Mouse (Mus musculus): ENCODE results near the gene Slbp.

Slbp gene

DNA sequence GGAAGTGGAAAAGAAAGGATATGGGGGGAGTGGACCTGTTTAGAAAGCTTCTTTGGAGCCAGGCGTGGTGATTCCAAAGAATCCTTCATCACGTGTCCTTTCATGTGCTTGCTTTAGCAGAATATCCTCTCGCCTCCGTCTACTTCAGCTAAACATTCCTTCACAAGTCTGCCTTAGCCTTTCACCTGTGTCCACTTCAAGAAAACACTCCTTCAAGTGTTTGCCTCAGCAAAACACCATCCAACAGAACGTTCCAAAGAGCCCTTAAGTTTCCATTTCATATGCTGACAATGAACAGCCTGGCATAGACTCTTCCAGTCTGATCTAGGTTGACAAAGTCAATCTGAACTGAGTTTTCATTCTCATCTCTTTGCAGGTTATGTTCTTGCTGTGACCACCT is 25.9 kb upstream of the Slbp start:
- DNase-seq = no peak

DNA sequence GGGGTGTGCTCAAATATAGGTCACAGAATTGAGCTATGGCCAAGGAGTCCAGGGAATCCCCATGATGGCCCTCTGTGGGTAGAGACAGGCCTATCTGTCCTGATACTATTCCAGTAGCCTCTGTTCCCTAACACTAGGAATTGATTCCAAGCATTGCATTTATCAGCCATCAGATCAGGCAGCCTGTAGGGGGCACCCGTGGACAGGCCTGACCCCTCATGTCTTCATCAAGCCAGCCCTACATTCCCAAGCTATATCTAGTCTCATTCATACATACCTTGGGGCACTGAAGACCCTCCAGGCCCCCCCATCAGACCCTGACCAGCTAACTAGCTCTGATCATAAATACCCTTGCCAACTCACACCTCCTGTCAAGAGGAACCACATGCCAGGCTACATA is 23.6 kb upstream of the Slbp start:
- peak; percentile 66 for DNase-seq

DNA sequence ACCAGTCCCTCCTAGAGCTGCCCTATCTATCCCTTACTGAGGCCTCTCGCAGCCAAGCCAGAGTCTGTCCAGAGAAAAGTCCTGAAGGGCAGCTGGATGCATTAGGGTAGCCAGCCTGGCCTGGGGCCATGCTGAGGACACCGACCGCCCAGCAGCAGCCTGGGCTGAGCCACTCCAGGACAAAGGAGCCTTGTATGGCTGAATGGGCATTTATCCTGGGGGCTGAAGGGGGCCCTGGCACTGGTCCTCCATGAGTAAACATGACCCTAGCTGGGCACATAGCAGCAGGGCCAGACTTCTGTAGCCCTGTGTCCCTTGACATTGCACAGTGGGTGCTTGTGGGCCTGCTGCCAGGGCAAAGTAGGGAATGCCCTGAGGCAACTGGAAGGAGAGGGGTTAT is 22.1 kb upstream of the Slbp start:
- no peak for DNase-seq

DNA sequence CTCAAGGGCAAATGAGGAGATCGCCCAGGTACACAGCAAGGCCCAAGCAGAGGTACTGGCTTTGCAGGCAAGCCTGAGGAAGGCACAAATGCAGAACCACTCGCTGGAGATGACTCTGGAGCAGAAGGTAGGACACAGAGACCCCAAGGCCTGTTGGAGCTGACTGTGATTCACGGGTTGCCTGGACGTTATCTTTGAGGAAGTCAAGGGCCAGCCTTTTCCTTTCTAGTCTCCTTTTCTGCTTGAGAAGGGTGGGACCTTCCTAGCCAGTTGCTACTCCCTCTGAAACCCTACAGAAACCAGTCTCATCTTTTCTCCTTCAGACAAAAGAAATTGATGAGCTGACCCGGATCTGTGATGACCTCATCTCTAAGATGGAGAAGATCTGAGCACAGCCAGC is 19.3 kb upstream of the Slbp start:
- no peak for DNase-seq

- DNase-seq = peak; percentile 38
Measured at GRCm38 (mm10) chr5:33668223-33668622, 15.8 kb upstream of the Slbp start.

DNA sequence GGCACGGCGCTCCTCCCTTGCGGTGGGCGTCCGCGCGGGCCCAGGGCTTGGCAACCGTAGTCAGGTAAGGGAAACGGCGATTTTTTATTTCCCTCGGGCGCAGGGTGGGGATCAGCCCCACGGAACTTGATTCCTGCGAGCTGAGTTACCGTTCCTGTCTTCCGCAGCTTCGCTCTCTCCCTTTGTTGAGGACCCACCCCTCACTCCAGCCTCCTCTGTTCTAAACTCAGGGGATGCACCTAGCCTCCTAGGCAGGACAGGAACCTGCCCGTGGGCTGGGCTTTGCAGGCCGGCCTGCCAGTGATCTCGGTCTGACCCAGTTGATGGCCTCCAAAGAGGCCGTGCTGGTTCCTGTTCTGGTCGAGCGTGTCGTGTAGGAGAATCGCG is 6.3 kb upstream of the Slbp start:
- DNase-seq = no peak

GRCm38 (mm10) chr5:33657787-33658663 is 5.7 kb upstream of the Slbp start, which contains the start of the genes Tacc3 and Tmem129:
TSS of gene Tacc3 (plus strand) at chr5:33658128.
TSS of gene Tmem129 (minus strand) at chr5:33658416.
- peak; percentile 97 for DNase-seq

DNA sequence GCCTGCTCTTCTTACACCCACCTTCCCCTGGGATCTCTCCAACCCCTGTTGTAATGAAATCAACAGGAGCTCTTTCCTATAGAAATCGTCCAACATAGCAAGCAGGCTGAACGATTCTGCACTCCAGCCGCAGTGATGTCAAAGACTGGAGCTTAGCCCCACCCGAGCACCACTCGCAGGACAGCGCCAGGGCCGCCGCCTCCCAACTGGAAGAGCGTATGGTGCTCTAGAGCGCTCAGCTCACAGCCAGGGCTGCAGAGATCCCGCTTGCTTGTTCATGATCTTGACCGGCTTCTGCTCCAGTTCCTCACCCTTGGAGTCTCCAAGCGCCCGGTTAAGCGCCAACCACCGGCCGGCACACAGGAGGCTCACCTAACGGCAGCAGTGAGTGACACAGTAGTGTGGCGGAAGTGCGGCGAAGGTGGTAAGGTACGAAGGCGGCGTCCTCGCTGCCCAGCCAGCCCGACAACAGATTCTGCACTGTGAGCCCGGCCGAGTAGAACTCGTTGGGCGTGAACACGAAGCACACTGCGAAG is 4.9 kb upstream of the Slbp start:
- DNase-seq = peak; percentile 80

- no peak for DNase-seq
Measured at GRCm38 (mm10) chr5:33656739-33657138, 4.4 kb upstream of the Slbp start.

DNA sequence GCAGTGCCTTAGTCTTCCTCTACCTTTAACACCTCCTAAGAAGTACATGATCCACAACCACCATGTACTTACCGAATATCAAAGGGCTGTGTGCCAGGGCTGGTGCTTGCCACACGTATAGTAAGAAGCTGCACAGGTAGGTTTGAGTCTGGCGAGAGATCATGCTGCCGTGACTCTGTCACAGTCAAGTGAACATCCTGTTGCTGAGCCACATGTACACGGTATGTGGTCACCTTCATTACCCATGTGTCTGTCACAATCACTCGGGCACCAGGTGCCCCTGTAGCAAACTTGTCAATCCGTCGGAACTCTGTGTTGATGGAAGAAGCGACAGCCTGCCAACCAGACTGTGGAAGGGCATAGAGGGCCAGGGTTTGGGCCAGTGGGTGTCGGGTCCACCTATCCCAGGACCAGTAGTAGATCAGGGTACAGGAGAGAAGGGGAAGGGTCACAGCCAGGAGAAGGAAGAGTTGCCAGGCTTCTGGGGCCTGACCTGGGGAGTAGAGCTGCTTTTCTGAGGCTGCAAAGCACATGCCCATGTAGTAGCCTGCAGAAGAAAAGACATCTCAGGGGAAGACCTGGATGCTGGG is 3.0 kb upstream of the Slbp start:
- no peak for DNase-seq

DNA sequence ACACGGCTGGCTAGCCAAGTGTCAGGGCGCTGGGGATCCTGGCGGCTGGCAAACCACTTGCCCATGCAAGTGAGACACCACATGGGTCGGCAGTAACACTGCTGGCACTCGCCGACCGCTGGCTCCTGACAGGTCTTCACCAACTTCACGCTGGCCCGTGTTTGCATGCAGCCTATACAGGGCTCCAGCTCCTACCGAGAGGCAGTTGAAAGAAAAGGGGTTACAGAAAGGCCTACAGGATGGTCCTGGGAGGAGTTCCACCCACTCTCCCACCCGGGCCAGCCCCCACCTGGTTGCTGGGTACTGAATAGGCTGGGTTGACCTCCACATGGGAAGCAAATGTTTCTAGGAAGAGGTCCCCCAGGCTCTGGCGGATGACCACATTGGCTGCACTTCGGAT is 2.0 kb upstream of the Slbp start:
- no peak for DNase-seq

DNA sequence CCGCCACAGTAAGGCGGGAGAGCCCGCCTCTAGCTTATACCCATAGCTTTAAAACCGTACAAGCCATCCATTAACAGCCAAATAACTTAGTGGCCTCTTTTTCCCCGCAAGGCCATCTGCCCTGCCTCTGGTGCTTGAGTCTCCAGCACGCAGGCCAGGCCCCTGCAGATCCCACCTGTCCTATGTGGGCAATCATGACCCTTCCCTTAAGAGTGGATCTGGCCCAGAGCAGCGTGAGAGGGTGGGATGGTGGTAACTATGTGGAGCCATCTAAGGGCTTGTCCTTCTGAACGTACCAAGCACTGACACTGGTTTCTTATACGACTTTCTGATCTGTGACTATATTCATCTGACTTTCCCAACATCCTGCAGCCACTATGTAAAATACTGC is 404 bp upstream of the Slbp start:
- DNase-seq = no peak

GRCm38 (mm10) chr5:33651541-33651920 is 843 bp downstream of the Slbp start:
- DNase-seq = peak; percentile 40

GRCm38 (mm10) chr5:33651017-33651416 is 1.4 kb downstream of the Slbp start:
- DNase-seq = peak; percentile 28

GRCm38 (mm10) chr5:33640652-33641051 is 11.7 kb downstream of the Slbp start:
- peak; percentile 32 for DNase-seq

DNA sequence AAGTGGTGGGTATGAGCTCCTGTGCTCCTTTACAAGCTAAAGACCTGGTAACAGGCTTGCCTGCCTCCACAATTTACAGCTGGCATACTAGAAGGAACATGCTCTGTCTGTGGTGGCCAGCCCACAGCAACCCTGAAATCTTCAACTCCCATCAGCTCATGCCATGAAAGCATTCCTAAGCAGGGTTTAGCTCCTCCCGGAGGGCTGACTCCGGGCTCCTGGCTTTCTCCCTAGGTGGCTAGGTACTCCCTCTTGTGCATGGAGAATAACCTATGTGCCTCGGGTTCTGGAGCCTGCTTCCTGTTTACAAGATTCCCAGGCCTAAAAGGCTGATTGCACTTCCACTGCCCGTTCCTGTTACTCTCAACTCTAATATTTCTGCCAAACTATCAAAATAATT is 13.5 kb downstream of the Slbp start:
- DNase-seq = no peak

DNA sequence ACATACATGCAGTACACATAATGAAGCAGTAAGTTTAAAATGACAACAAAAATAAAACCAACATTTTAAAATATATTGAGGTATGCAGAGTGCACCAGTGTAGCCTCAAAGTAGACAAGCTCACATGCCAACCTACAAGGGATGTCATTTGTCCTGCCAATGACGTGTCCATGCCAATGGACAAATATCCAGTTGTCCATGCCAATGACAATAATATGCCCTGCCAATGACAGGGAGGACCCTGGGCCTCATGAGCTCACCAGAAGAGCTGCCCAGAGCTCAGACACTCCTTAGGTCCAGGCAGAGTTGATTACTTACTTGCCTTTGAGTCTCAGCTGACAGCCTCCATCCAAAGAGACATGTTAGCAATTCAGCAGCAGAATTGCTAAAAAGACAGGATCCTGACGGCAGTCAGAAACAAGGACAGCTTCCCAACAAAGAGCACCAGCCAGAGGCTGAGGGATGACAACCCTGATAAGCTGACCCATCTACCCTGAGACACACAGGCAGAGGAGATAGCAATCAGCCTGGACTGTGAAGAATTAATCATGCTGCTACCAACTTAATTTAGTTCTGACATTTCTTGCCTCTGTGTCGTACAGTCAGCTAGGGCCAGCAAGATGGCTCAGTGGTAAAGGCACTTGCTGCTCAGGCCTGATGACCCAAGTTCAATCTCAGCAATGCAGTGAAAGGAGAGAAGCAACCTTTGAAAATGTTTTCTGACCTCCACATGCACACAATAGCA is 14.6 kb downstream of the Slbp start:
- DNase-seq = no peak

- no peak for DNase-seq
Measured at GRCm38 (mm10) chr5:33635361-33635760, 17.0 kb downstream of the Slbp start.

DNA sequence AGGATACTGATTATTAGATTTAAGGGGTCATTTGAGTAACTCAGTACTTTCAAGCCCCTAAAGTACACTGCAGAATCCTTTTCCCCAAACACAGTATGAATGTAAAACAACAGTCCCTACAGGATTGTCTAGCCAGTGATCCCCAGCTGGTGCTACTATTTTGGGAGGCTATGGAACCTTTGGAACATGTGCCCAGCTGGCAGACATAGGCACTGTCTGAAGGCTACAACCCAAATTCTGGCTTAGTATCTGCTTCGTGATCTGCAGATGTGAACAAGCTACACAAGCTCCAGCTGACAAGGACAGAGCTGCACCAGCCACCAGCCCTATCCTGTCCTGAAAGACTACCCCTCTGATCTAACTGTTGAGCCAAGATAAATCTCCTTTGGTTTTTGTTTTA is 19.8 kb downstream of the Slbp start:
- no peak for DNase-seq

DNA sequence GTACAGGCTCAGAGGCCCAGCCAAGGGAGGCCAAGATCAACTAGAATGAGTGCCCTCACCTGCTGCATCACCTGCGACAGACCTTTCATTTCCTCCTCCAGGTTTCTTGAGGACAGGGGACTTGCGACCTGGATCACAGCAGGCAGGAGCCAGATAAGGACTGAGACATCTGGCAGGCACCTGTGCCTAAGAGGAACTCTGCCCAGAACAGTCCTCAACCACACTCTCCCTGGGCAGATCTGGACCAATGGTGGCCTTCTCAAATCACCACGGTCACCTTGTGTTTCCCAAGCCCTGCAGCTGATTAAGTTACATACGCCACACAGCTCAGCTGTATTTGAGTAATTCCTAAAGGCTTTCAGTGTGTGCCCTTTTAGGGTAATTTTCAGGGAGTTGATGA is 21.8 kb downstream of the Slbp start:
- DNase-seq = peak; percentile 35

- peak; percentile 78 for DNase-seq
Measured at GRCm38 (mm10) chr5:33630061-33630460, 22.3 kb downstream of the Slbp start.

- DNase-seq = peak; percentile 100
Measured at GRCm38 (mm10) chr5:33629301-33629987, 22.9 kb downstream of the Slbp start, which contains the start of the genes Fam53a and Gm9903. TSS of gene Fam53a (minus strand) at chr5:33629635. TSS of gene Gm9903 (plus strand) at chr5:33629925.

DNA sequence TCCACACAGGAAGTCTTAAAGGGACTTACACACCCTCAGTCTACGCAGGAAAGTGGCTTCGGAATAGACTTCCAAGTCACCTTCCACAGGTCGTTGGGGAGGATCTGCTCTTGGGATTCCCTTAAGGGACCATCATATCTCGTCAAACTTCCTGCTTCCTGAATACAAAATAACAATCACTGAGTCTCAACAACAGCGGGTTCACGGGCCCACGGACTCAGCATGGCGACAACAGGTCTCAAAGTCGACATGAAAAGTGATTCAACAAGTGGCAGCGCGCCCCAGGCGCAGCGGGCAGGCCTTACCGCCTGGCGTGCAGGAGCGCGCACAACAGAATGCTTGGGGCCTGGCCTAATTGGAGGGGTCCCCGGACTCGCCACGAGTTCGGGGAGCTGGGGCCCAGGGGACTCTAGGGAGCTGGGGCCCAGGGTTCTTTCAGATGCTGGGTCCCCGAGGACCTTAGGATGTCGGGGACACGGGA is 23.5 kb downstream of the Slbp start:
- peak; percentile 67 for DNase-seq
